Comparison of ENCODE assay signal across 12 mouse cellular contexts in the genomic region with DNA sequence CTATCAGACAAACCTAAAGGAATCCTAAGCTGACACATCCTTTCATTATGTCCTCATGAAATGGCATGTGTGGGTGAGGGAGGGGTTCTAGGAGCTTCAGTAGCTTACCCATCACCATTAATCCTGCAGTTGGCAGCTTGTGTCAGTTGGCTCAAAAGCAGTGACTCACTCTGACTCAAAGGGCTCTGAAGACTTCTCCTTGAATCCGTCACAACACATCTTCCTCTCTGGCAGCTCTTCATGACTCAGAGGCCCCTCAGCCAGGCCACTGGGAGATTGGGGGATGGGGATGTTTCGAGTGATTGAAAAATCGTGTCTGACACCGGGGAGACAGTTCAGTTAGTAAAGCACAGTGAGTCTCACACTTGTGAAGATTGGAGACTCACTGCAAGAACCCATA.
DNase-seq lines count a peak whose midpoint lies in the region; ATAC-seq and TF ChIP-seq lines count a peak whose summit lies in the region.
"Had no signal": no experiment of that assay in that cellular context is flagged by ENCODE, and none has a peak within 500 bp of the region (broad histone marks: within the 10 kb centered on the region; RNA-seq: fewer than 3 reads in every experiment).

No protein-coding gene starts in this region.

- 0 out of 2 replicates have a peak, but pooled peaks cover 9% of the 10 kb centered on the region for H3K4me1 ChIP-seq in hindbrain, postnatal 0 days (ENCODE audit: insufficient read depth, low read length)
- peaks cover 10% of the 10 kb centered on the region; the same call in 1 of the 2 replicates for H3K4me1 ChIP-seq in hindbrain, embryonic 13.5 days (replicated peaks)
- H3K4me1 ChIP-seq in embryonic fibroblast, embryonic 13.5 days (ENCODE audit: control insufficient read depth, insufficient read depth, low read length) = peaks cover 18% of the 10 kb centered on the region
- no peaks in the 10 kb centered on the region for H3K4me1 ChIP-seq in hindbrain, embryonic 11.5 days (replicated peaks; ENCODE audit: control insufficient read depth, insufficient read depth, low read length)

- no peak overlapping the region for H3K27ac ChIP-seq in hindbrain, postnatal 0 days
- no peak overlapping the region for H3K27ac ChIP-seq in hindbrain, embryonic 13.5 days
- H3K27ac ChIP-seq in embryonic fibroblast, embryonic 13.5 days (ENCODE audit: insufficient read depth, low read length) = peak overlapping the region; percentile 65
- H3K27ac ChIP-seq in hindbrain, embryonic 11.5 days (ENCODE audit: low read depth, low read length) = no peak overlapping the region
- H3K27ac ChIP-seq: heart, embryonic 13.5 days; limb, embryonic 12.5 days; midbrain, embryonic 10.5 days had no signal

- no peak for TF ChIP-seq POLR2A in embryonic fibroblast, embryonic 13.5 days (IDR thresholded peaks at IDR 0.05; ENCODE audit: low read depth, low read length)

- peak; percentile 28 for DNase-seq in hindbrain, postnatal 0 days (ENCODE audit: low spot score)
- peak; percentile 89 for DNase-seq in NIH3T3 (ENCODE audit: low read depth)
- no peak for DNase-seq in kidney, adult 9 months
- no peak for DNase-seq in cerebellum, postnatal 4 days (ENCODE audit: low spot score in 2 of 2)
- no peak for DNase-seq in hindbrain, embryonic 11.5 days (ENCODE audit: low spot score)
- DNase-seq: thymus, postnatal 14 days had no signal

- H3K9ac ChIP-seq in hindbrain, postnatal 0 days (replicated peaks; ENCODE audit: low read length) = no peak overlapping the region
- H3K9ac ChIP-seq in hindbrain, embryonic 13.5 days = no peak overlapping the region
- no peak overlapping the region for H3K9ac ChIP-seq in hindbrain, embryonic 11.5 days (ENCODE audit: low read depth, low read length)
- H3K9ac ChIP-seq: heart, embryonic 13.5 days; limb, embryonic 12.5 days had no signal

- 71% methylated on average over 4 of the region's 4 CpGs for WGBS in hindbrain, postnatal 0 days
- WGBS in hindbrain, embryonic 13.5 days = 58% methylated on average over 4 of the region's 4 CpGs
- WGBS in hindbrain, embryonic 11.5 days = 68% methylated on average over 4 of the region's 4 CpGs

- no peak overlapping the region for H3ac ChIP-seq in C2C12 (ENCODE audit: control insufficient read depth, insufficient read length, low read depth)

- no peak overlapping the region for H3K4me2 ChIP-seq in hindbrain, postnatal 0 days (ENCODE audit: low read depth, low read length)
- H3K4me2 ChIP-seq in hindbrain, embryonic 13.5 days = no peak overlapping the region
- no peak overlapping the region for H3K4me2 ChIP-seq in hindbrain, embryonic 11.5 days (replicated peaks; ENCODE audit: low read depth, low read length)
- H3K4me2 ChIP-seq: heart, embryonic 13.5 days; limb, embryonic 12.5 days had no signal

- no peak overlapping the region for H3K4me3 ChIP-seq in hindbrain, postnatal 0 days (ENCODE audit: low read length)
- no peak overlapping the region for H3K4me3 ChIP-seq in hindbrain, embryonic 13.5 days
- H3K4me3 ChIP-seq in C2C12 (ENCODE audit: insufficient read depth, poor library complexity, severe bottlenecking) = no peak overlapping the region
- no peak overlapping the region for H3K4me3 ChIP-seq in embryonic fibroblast, embryonic 13.5 days (ENCODE audit: insufficient read depth, low read length)
- H3K4me3 ChIP-seq in hindbrain, embryonic 11.5 days (ENCODE audit: low read depth, low read length) = no peak overlapping the region
- H3K4me3 ChIP-seq: heart, embryonic 13.5 days; limb, embryonic 12.5 days; midbrain, embryonic 10.5 days had no signal

- ATAC-seq in hindbrain, postnatal 0 days = peak; percentile 10; the same call in 1 of the 2 replicates
- no peak for ATAC-seq in hindbrain, embryonic 13.5 days (ENCODE audit: low FRiP score)
- no peak for ATAC-seq in hindbrain, embryonic 11.5 days (ENCODE audit: low FRiP score)

- H3K79me3 ChIP-seq in C2C12 (ENCODE audit: low read depth) = no peaks in the 10 kb centered on the region

- H3K9me3 ChIP-seq in hindbrain, postnatal 0 days (ENCODE audit: low read length) = no peaks in the 10 kb centered on the region
- no peaks in the 10 kb centered on the region for H3K9me3 ChIP-seq in hindbrain, embryonic 13.5 days
- H3K9me3 ChIP-seq in hindbrain, embryonic 11.5 days (ENCODE audit: control insufficient read depth, low read length) = no peaks in the 10 kb centered on the region
- H3K9me3 ChIP-seq: heart, embryonic 13.5 days; midbrain, embryonic 10.5 days had no signal

- no peaks in the 10 kb centered on the region for H3K36me3 ChIP-seq in hindbrain, postnatal 0 days (ENCODE audit: insufficient read depth, low read length)
- H3K36me3 ChIP-seq in hindbrain, embryonic 13.5 days = no peaks in the 10 kb centered on the region
- H3K36me3 ChIP-seq in C2C12 (ENCODE audit: control insufficient read depth, insufficient read depth) = no peaks in the 10 kb centered on the region
- H3K36me3 ChIP-seq in hindbrain, embryonic 11.5 days (ENCODE audit: control insufficient read depth, insufficient read depth, low read length) = no peaks in the 10 kb centered on the region
- H3K36me3 ChIP-seq: heart, embryonic 13.5 days; limb, embryonic 12.5 days; midbrain, embryonic 10.5 days had no signal

- no peak for TF ChIP-seq CTCF in hindbrain, postnatal 0 days (IDR thresholded peaks at IDR 0.05; ENCODE audit: low read depth)
- TF ChIP-seq CTCF in C2C12 (IDR thresholded peaks at IDR 0.05; ENCODE audit: control insufficient read depth, insufficient read depth, insufficient read length) = no peak
- no peak for TF ChIP-seq CTCF in embryonic fibroblast, embryonic 13.5 days (IDR thresholded peaks at IDR 0.05; ENCODE audit: borderline replicate concordance, insufficient read depth, low read length)

- H3K79me2 ChIP-seq in C2C12 (ENCODE audit: control insufficient read depth, insufficient read depth) = no peaks in the 10 kb centered on the region

- H3K27me3 ChIP-seq in hindbrain, postnatal 0 days (ENCODE audit: insufficient read depth, low read length) = no peaks in the 10 kb centered on the region
- H3K27me3 ChIP-seq in hindbrain, embryonic 13.5 days = no peaks in the 10 kb centered on the region
- H3K27me3 ChIP-seq in C2C12 (ENCODE audit: control insufficient read depth, insufficient read depth, insufficient read length) = no peaks in the 10 kb centered on the region
- no peaks in the 10 kb centered on the region for H3K27me3 ChIP-seq in hindbrain, embryonic 11.5 days (ENCODE audit: control insufficient read depth, insufficient read depth, low read length)
- H3K27me3 ChIP-seq: heart, embryonic 13.5 days; limb, embryonic 12.5 days had no signal

TF ChIP-seq in C2C12, 6 proteins besides CTCF, POLR2A, EP300 and RAD21:
- TF ChIP-seq CEBPB (IDR thresholded peaks at IDR 0.05; ENCODE audit: low read depth) = no peak
- TF ChIP-seq MYOD1 (IDR thresholded peaks at IDR 0.05; ENCODE audit: control insufficient read depth, insufficient read length, low read depth) = peak; percentile 93
- TF ChIP-seq MAX (IDR thresholded peaks at IDR 0.05) = no peak
- TF ChIP-seq FOSL1 (IDR thresholded peaks at IDR 0.05; ENCODE audit: insufficient read depth, low read length, poor library complexity, severe bottlenecking) = peak; percentile 99
- peak; percentile 4 for TF ChIP-seq USF1 (IDR thresholded peaks at IDR 0.05; ENCODE audit: low read depth)
- TF ChIP-seq MYOG (IDR thresholded peaks at IDR 0.05; ENCODE audit: control insufficient read depth, extremely low read depth, insufficient read length) = no peak
TF ChIP-seq in C2C12: peak in this region for 3.

Comparison
In these comparisons a context has a peak if more than half of its experiments do, and no peak if none do; other contexts are left out.
1. DNase-seq: peak in hindbrain, postnatal 0 days (single experiment) and NIH3T3 (single experiment); none in kidney, adult 9 months (single experiment), cerebellum, postnatal 4 days (0 of 2) and hindbrain, embryonic 11.5 days (single experiment).